Mouse (Mus musculus) erythroblast, embryonic 14.5 days (primary cell): ENCODE data around the gene Gm44805.

ENCODE experiments used
- GATA1 ChIP-seq: IDR thresholded peaks from 2 replicates; pipeline ENCODE4 v1.6.1; 2012; ENCODE audit warnings: low read length, inconsistent platforms, mixed read lengths
- TAL1 ChIP-seq: IDR thresholded peaks from 3 replicates; pipeline ENCODE4 v1.6.1; 2012; ENCODE audit warnings: low read length, inconsistent platforms, mixed read lengths

DNA sequence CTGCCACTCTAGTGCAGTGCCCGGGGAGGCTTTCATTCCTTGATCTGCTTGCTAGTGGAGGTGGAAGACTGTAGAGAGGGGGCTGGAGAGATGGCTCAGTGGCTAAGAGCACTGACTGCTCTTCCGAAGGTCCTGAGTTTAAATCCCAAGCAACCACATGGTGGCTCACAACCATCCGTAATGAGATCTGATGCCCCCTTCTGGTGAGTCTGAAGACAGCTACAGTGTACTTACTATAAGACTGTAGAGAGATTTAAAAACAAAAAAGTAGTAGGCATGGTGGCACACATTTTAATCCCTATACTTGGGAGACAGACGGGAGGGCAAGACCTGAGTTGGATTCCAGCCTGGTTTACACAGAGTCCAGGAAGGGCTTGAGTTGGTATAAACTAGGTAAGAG, 31.2 kb upstream of the Gm44805 start:
- no peak for TF ChIP-seq GATA1
- no peak for TF ChIP-seq TAL1
